Mouse (Mus musculus): ENCODE results near the gene Sox5.

DNA sequence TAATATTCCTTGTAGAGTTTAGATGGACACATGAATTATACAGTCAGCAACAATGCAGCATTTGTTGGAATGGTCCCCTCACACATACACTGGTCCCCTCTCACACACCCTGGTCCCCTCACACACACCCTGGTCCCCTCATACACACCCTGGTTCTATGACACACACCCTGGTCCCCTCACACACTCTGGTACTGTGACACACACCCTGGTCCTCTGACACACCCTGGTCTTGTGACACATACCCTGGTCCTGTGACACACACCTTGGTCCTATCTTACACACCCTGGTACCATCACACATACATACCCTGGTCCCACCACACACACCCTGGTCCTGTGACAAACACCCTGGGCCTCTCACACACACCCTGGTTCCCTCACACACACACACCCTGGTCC, 794.2 kb downstream of the Sox5 start:
- no peak for TF ChIP-seq CTCF (IDR thresholded peaks at IDR 0.05; ENCODE audit: low read depth)
- TF ChIP-seq EP300 (IDR thresholded peaks at IDR 0.05; ENCODE audit: low read depth) = no peak

All from liver, embryonic 14.5 days (tissue).